Mouse (Mus musculus) splenic B cell, adult 2 months (primary cell): ENCODE measurements around the gene Dynlt1f.
"Not testable (repeated sequence)": the region's sequence is repeated elsewhere in the genome, so short reads cannot be mapped to it uniquely, and the experiment has no call there.

Source experiments
- DNase-seq: peaks from one replicate; pipeline ENCODE4 v3.0.0-alpha.2; 2011; ENCODE audit warnings: low read depth, low spot score
- H3K27me3 ChIP-seq: 2 replicates; pipeline ENCODE4 v1.6.1; 2012; ENCODE audit warnings: mild to moderate bottlenecking, low read length, moderate library complexity, mixed read lengths; ENCODE audit not compliant: control insufficient read depth, poor library complexity, insufficient read depth, severe bottlenecking
- H3K36me3 ChIP-seq: 2 replicates; pipeline ENCODE4 v1.6.1; 2012; ENCODE audit warnings: mild to moderate bottlenecking, low read length, moderate library complexity, mixed read lengths; ENCODE audit not compliant: control insufficient read depth, poor library complexity, insufficient read depth, severe bottlenecking

The Dynlt1f gene

DNA sequence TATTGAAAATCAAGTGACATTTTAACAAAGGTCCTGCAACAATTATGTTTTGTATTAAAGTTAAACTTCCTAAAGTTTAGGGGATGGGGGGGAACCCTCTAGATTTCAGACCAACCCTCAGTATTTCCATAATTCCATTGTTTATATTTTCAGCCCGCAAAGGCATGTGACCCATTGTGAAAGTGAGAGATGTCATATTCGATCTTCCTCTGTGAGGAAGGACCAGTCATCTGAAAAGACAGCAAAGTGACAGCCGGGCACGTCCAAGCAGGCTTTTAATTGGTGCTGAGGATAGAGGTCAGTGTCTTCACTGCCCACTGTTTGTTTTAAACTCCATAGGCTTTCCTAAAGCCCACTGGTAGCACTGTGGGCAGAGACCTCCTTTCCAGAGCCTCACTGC, 26.0 kb upstream of the Dynlt1f start:
- not testable (repeated sequence) for H3K36me3 ChIP-seq, H3K27me3 ChIP-seq, DNase-seq

GRCm38 (mm10) chr17:6678063-6678462, 22.4 kb upstream of the Dynlt1f start:
- not testable (repeated sequence) for DNase-seq, H3K36me3 ChIP-seq, H3K27me3 ChIP-seq

- not testable (repeated sequence) for H3K36me3 ChIP-seq, DNase-seq, H3K27me3 ChIP-seq
Measured at GRCm38 (mm10) chr17:6674297-6674696, 18.6 kb upstream of the Dynlt1f start.

- not testable (repeated sequence) for H3K36me3 ChIP-seq, DNase-seq, H3K27me3 ChIP-seq
Measured at GRCm38 (mm10) chr17:6668522-6668921, 12.8 kb upstream of the Dynlt1f start.

DNA sequence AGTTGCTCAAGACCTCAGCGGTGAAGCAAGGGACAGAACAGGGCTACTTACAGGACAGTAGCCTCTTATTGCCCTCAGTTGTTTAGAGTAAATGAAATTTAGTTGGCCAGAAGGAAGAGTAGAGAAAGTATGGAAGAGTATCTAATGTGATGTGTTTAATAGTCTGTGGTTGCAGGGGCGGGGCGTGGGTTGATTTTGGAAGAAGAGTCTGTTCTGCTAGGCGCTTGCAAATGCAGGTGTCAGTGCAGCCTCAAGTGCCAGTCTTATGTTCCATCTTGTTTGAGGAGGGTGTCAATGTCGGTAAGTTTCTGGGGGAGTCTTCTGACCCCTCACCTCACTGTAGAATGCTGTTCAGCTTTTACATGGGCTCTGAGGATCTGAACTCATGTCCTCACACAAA, 9.7 kb upstream of the Dynlt1f start:
- H3K36me3 ChIP-seq, H3K27me3 ChIP-seq, DNase-seq: not testable (repeated sequence)

DNA sequence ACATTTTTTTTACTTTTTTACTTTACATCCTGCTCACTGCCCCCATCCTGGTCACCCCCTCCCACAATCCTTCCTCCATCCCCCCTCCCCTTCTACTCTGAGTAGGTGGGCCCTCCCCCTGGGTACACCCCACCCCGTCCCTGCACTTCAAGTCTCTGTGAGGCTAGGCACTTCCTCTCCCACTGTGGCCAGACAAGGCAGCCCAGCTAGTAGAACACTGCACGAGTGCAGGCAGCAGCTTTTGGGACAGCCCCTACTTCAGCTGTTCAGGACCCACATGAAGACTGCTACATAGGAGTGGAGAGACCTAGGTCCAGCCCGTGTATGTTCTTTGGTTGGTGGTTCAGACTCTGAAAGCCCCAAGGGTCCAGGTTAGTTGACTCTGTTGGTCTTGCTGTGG, 7.1 kb upstream of the Dynlt1f start:
- DNase-seq, H3K27me3 ChIP-seq: not testable (repeated sequence)

GRCm38 (mm10) chr17:6661093-6661816, 5.6 kb upstream of the Dynlt1f start:
- H3K27me3 ChIP-seq, H3K36me3 ChIP-seq, DNase-seq: not testable (repeated sequence)

More for the DNA sequence above, 7.1 kb upstream of the Dynlt1f start:
- not testable (repeated sequence) for H3K36me3 ChIP-seq

- not testable (repeated sequence) for H3K27me3 ChIP-seq, H3K36me3 ChIP-seq, DNase-seq
Measured at GRCm38 (mm10) chr17:6660589-6660988, 4.9 kb upstream of the Dynlt1f start.

DNA sequence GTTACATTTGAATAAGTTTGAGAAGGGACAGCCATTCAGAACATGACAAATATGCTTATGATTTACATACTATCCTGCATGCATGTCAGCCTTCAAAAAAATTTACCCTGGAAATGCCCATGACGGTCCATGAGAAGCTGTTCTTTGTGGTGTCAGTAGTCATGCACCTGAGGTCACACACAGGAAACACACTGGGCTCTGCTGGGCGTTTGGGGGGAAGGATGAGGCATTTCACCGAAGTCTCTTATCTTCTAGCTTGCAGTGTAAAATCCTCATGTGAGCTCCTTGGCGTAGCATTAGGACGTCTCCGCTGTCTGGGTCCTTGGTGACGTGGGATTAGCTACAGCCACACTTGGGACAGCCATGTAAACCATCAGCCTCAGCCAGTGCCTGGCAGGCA, 3.1 kb upstream of the Dynlt1f start, which contains the start of gene Sytl3:
Gene Sytl3, plus strand, starts transcription at position 293 of the 400 bp plus-strand sequence.
- DNase-seq, H3K27me3 ChIP-seq, H3K36me3 ChIP-seq: not testable (repeated sequence)

GRCm38 (mm10) chr17:6656471-6656870, 771 bp upstream of the Dynlt1f start:
- not testable (repeated sequence) for H3K36me3 ChIP-seq, H3K27me3 ChIP-seq, DNase-seq

- not testable (repeated sequence) for H3K36me3 ChIP-seq, H3K27me3 ChIP-seq
- peak; percentile 77 for DNase-seq
Measured at GRCm38 (mm10) chr17:6655087-6655511, 601 bp downstream of the Dynlt1f start.

GRCm38 (mm10) chr17:6653341-6653946, 2.3 kb downstream of the Dynlt1f start:
- H3K27me3 ChIP-seq, DNase-seq, H3K36me3 ChIP-seq: not testable (repeated sequence)

GRCm38 (mm10) chr17:6650904-6651565, 4.7 kb downstream of the Dynlt1f start:
- not testable (repeated sequence) for DNase-seq, H3K27me3 ChIP-seq, H3K36me3 ChIP-seq

GRCm38 (mm10) chr17:6647452-6647851, 8.2 kb downstream of the Dynlt1f start:
- H3K36me3 ChIP-seq, H3K27me3 ChIP-seq, DNase-seq: not testable (repeated sequence)

DNA sequence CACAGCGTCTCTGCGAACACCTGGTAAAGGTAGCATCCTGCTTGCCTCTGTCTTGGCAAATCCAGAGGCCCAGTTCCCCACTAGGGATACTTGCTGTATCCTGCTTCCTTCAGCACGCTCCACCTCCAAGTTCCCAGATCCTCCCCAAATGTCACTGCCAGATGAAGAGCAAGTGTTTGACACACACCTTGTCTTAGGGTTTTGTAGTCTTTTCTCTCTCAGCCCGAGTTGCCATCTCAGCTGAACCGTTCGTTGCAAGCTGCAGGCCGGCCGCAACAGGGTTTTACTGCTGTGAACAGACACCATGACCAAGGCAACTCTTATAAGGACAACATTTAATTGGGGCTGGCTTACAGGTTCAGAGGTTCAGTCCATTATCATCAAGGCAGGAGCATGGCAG, 8.9 kb downstream of the Dynlt1f start:
- not testable (repeated sequence) for H3K36me3 ChIP-seq, DNase-seq, H3K27me3 ChIP-seq
